Mouse (Mus musculus): ENCODE measurements around the gene Atg9b.

Atg9b gene

GRCm38 (mm10) chr5:24348128-24348527, 43.8 kb downstream of the Atg9b start:
- peak; percentile 85 for DNase-seq

DNA sequence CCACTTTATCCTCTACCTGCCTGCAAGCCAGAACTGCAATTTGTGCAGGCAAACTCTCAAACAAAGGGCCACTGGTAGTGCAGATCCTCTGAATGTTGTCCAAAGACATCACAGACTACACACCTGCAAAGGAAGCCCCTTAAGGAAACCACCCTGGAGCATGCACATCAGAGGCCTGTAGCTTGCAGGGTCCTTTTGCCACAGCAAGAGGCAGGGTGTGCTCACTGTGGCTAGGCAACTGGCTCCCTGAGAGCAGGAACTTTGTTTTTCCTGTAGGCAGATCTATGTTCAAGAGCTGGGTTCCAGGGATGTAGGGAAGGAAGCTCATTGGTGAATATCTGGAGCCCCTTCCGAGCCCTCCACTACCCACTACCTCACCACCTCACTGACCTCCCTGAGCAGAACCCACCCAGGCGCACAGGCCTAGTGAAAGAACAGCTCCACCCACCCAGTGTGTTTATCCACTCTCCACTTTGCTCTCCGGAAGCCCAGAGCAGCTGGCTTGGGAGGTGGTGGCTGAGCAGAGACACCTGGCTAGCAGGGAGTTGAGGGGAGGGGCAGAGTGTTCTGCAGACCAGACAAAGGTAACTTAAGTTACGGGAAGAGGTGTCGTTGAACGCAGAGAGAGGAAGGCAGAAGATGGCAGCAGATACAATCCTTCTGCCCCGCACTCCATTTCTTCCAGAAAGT, 44.6 kb downstream of the Atg9b start:
- no peak for DNase-seq

- DNase-seq, result no peak
Measured at GRCm38 (mm10) chr5:24346313-24346712, 45.6 kb downstream of the Atg9b start.

DNA sequence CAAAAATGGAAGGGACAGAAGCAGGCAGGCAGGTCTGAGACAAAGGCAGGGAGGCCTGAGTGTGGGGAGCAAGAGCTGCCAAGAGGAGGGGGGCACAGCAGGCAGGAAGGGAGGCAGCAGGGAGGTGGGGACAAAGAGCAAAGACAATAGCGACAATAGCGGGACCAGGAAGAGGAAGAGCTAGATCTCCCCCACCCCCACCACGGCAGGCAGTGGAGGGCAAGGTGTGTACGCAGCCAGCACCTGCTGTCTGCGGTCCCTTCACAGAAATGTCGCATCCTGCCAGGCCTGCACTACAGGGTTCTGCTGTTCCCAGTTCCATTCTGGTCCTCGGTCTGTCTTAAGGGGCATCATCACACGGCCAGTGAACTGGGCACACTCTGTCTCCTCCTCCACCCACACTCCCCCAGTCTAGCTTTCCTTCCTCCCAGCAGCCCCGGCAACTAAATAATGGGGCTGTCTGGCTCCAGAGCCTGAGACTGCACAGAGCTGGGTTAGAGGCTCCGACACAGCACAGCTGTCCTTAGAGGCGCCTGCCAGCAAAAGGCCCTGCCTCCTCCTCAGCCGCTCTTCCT, 47.4 kb downstream of the Atg9b start:
- no peak for DNase-seq

GRCm38 (mm10) chr5:24343977-24344436, 47.9 kb downstream of the Atg9b start:
- no peak for DNase-seq

GRCm38 (mm10) chr5:24343379-24343778, 48.6 kb downstream of the Atg9b start:
- no peak for DNase-seq

- no peak for DNase-seq
Measured at GRCm38 (mm10) chr5:24342966-24343365, 49.0 kb downstream of the Atg9b start.

DNA sequence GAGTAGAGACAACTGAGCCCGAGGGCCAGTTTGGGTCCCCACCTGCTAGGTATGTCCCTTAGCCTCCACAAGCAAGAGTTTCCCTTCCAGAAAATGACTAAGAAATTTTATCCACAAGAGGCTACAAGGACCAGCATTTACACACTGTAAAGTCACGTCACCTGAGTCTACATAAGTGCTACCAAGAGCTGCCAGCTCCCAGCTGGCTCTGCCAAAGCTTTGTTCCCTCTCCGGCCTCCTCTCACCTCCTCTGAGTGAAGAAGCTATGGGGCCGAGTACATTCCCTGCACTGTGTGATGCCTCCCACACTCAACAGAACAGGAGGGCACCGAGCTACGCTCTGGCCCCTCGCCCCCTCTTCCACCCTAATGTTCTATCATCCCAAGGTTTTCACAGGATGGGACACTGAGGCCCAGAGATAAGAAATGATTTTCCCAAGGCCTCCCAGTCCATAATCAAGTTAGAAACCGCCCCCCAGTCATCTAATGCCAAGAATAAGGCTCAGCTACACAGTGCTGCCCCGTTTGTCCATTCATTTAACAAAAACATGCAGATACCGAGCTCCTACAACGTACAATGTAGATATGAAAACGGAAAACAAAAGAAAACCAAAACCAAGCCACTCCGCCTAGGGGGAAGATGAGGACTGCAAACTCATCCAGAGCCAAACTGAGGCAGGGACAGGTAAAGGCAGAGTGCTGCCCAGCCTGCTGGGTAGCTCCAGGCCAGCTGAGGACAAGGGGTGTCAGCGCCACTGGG, 49.6 kb downstream of the Atg9b start:
- DNase-seq, result no peak

DNA sequence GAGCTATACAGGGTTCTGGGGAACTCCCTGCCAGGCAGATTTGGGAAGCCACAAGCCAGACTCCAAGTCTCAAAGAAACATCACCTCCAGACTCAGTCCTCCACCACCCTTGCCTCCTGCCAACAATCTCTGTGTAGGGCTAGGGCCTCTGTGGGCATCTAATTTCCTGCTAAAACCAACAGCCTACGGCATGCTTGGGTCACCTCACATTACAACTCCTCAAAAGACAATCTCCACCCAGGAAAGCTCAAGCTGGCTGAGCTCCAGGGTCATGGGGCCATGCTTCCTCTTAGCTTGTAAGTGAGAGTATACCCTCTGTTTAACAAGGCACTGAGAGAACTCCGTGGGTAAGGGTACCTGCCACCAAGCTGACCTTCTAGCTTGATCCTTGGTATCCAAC, 54.1 kb downstream of the Atg9b start:
- peak; percentile 23 for DNase-seq

- DNase-seq, result peak; percentile 54
Measured at GRCm38 (mm10) chr5:24337366-24337765, 54.6 kb downstream of the Atg9b start.

- peak; percentile 62 for DNase-seq
Measured at GRCm38 (mm10) chr5:24335888-24336511, 55.9 kb downstream of the Atg9b start.

GRCm38 (mm10) chr5:24334749-24335148, 57.2 kb downstream of the Atg9b start:
- peak; percentile 5 for DNase-seq
